Mouse (Mus musculus) spleen, adult 2 months (tissue): ENCODE results near the gene Mcrs1. TPM values are rescaled to one million over a fixed set of nuclear protein-coding genes. Genes with fewer than 3 reads are reported as not detected.

Experiments
- DNase-seq, 2 experiments: peaks; one replicate each; pipeline versions ENCODE4 v3.0.0 to v3.0.0-alpha.2; 2012 to 2021; ENCODE audit warnings: low spot score in 2 of 2, low read depth in 1 of 2
- H3K27ac ChIP-seq: fragments of 200-500 bp; 2 replicates; pipeline ENCODE4 v1.5.1; 2012; ENCODE audit warnings: low read length, inconsistent platforms; ENCODE audit not compliant: insufficient read depth
- H3K27me3 ChIP-seq: fragments of 200-500 bp; 2 replicates; pipeline ENCODE4 v1.6.1; 2012; ENCODE audit warnings: mild to moderate bottlenecking, moderate library complexity, low read length, inconsistent platforms; ENCODE audit not compliant: control insufficient read depth, insufficient read depth
- H3K36me3 ChIP-seq: fragments of 200-500 bp; 2 replicates; pipeline ENCODE4 v1.6.1; 2012; ENCODE audit warnings: mild to moderate bottlenecking, low read length, inconsistent platforms; ENCODE audit not compliant: control insufficient read depth, insufficient read depth
- H3K4me1 ChIP-seq: fragments of 200-500 bp; 2 replicates; pipeline ENCODE4 v1.6.1; 2011; ENCODE audit warnings: inconsistent platforms; ENCODE audit not compliant: control insufficient read depth, insufficient read depth, insufficient read length
- H3K4me3 ChIP-seq: fragments of 200-500 bp; 2 replicates; pipeline ENCODE4 v1.5.1; 2011; ENCODE audit warnings: mild to moderate bottlenecking, inconsistent platforms; ENCODE audit not compliant: insufficient read depth, insufficient read length; ENCODE audit errors: extremely low read depth
- CTCF ChIP-seq: fragments of 200-500 bp; IDR thresholded peaks from 2 replicates; pipeline ENCODE4 v1.5.1; 2011; ENCODE audit warnings: mild to moderate bottlenecking, inconsistent platforms; ENCODE audit not compliant: insufficient read depth, insufficient read length, insufficient replicate concordance; ENCODE audit errors: extremely low read depth
- POLR2A ChIP-seq: fragments of 200-500 bp; IDR thresholded peaks from 2 replicates; pipeline ENCODE4 v1.6.1; 2011; ENCODE audit warnings: low read depth, low read length, inconsistent platforms
- WGBS: fragments of 180-500 bp; shearing (Covaris S2); methylation state at CpG from one replicate; pipeline ENCODE4 v1.1.7; 2018; 5-methylcytosine and 5-hydroxymethylcytosine counted together
- polyA plus RNA-seq: library from polyadenylated mRNA; depleted of rRNA; stranded (reverse); fragments of >200 nt; gene quantifications from 2 replicates; pipeline ENCODE4 v1.2.3, GENCODE M21; 2012; rRNA removed

Mcrs1 gene
- polyA plus RNA-seq: 48.5 and 63.1 TPM in 2 replicates

DNA sequence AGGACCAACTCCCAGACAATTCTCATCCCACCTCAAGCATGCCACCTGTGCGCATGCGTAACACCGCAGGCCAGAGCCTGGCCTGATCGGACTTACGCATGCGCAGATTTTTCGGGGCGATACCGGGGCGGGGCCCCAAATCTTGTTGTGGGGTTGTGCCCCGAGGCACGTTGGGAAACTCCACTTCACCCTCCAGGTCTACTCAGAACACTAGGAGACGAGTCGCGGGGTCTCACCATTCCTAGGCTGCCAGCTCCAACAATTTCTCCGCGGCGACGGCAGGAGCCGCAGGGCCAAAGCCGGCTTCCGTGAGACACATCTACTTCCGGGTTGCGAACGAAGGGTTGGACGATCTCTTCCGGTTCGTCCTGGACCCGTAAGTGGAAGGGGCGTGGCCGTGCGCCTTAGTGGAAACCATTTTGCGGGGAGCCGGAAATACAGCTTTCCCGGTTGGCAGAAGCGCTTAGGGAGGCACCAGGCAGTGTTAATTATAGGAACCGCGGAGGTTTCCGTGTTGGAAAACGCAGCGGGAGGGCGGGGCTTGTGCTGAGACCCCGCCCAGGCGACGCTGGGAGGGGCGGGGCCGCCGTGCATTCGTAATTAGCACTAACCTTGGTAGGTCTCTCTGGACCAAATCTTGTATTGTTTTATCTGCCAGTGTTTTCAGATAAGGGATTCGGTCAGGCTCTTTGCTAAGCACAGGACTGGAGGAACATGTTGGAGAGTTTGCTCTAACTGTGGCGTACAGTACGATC lies at the start of gene Mcrs1:
TSS of gene Mcrs1 (minus strand) at position 336 of the 755 bp plus-strand sequence.
- Histone ChIP-seq H3K4me1 (peaks cover 8% of the 10 kb centered on the region; the same call in 1 of the 2 replicates), H3K27me3 (no peaks in the 10 kb centered on the region), H3K36me3 (peaks cover 14% of the 10 kb centered on the region), H3K27ac (peak within 1 kb of the TSS; percentile 95), H3K4me3 (peak within 1 kb of the TSS; percentile 93)
- WGBS: under 1% methylated on average over 52 of the region's 52 CpGs
- TF ChIP-seq CTCF (no peak), POLR2A (peak; percentile 13)
- DNase-seq: peak; percentile 93 to 98

DNA sequence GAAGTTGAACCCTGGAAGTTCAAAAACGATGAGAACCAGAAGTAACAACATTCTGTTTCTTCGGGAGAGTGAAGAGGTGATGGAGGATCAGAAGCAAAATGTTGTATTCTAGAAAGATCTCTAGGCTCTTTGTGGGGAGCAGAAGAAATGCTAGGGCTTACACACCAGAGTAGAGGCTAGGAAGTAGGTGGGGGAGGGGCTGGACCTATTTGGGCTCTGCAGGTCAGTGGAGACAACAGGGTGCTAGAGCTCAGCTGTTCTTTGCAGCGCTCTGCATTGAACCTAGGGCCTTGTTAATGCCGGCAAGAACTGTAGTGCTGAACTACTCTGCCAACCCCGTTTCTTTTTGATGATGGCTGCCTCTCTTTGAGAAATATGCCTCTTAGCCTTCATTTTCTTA lies 44.5 kb upstream of the Mcrs1 start:
- no peak overlapping the region for H3K27ac ChIP-seq
- H3K27me3 ChIP-seq: 0 out of 2 replicates have a peak, but pooled peaks cover 2% of the 10 kb centered on the region
- H3K36me3 ChIP-seq: no peaks in the 10 kb centered on the region
- no peaks in the 10 kb centered on the region; the same call in 1 of the 2 replicates for H3K4me1 ChIP-seq
- no peak for TF ChIP-seq CTCF
- TF ChIP-seq POLR2A: no peak
- 45% methylated on average over 5 of the region's 5 CpGs for WGBS
- H3K4me3 ChIP-seq: no peak overlapping the region
- DNase-seq: no peak

DNA sequence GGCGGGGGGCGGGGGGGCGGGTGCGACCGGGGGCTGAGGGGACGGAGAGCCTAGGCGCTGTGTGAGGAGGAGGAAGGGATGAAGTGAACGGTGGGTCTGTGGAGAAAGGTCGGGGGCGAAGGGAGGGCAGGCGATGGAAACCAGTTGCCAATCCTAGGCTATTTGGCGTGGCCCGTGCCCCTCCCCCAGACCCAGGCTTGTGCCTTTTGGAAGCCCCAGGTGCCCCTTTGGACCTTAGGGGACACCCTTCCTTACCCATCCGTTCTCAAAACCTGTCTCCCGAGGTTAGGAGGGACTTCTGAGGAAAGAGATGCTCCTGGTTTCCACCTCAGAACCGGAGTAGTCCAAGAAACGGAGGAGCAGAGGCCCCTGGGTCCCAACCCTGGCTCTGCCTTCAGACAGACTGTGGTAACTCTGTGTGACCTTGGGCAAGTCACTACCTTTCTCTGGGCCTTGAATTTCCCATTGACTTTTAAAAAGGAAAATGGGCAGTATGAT lies 43.8 kb upstream of the Mcrs1 start, which contains the start of gene Fam186b:
TSS of gene Fam186b (minus strand) at position 405 of the 498 bp plus-strand sequence.
- WGBS: 13% methylated on average over 14 of the region's 17 CpGs
- Histone ChIP-seq H3K27me3 (0 out of 2 replicates have a peak, but pooled peaks cover 2% of the 10 kb centered on the region), H3K36me3 (no peaks in the 10 kb centered on the region), H3K4me1 (no peaks in the 10 kb centered on the region; the same call in 1 of the 2 replicates), H3K4me3 (peak within 1 kb of the TSS; percentile 73), H3K27ac (no peak within 1 kb of the TSS)
- TF ChIP-seq CTCF (no peak), POLR2A (no peak)
- DNase-seq: no peak

DNA sequence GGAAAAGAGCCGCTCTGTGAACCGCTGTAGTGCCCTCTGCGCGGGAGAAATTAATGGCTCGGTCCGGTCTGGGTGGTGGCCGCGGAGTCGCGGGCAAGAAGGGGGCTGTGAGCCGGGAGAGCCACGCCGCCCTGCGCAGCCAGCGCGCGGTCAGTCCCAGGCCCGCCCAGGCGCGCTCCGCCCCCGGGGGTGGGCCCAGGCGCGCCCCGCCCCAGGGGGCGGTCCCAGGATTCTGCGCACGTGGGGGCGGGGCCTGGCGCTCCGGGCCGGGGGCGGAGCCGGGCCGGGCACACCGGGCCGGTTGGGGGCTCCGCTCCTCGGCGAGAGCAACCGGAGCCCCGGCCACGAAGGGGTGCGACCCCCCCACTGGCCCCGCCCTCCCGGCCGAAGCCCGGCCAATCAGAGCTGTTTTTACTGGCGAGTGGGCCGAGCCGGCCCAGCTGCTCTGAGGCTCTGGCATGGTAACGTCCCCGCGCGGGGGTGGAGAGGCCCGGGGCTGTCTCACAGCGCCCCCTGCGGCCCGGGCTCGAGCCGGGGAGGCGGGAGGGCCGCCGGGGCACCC lies 43.1 kb upstream of the Mcrs1 start, which contains the start of gene Prpf40b:
TSS of gene Prpf40b (plus strand) at position 275 of the 562 bp plus-strand sequence.
- Histone ChIP-seq H3K27me3 (0 out of 2 replicates have a peak, but pooled peaks cover 2% of the 10 kb centered on the region), H3K4me3 (peak within 1 kb of the TSS; percentile 73), H3K27ac (no peak within 1 kb of the TSS), H3K36me3 (no peaks in the 10 kb centered on the region), H3K4me1 (no peaks in the 10 kb centered on the region; the same call in 1 of the 2 replicates)
- DNase-seq: peak; percentile 63 to 83
- TF ChIP-seq POLR2A (no peak), CTCF (0 out of 2 replicates have a peak, but pooled peaks have one; percentile 24)
- under 1% methylated on average over 64 of the region's 64 CpGs for WGBS

DNA sequence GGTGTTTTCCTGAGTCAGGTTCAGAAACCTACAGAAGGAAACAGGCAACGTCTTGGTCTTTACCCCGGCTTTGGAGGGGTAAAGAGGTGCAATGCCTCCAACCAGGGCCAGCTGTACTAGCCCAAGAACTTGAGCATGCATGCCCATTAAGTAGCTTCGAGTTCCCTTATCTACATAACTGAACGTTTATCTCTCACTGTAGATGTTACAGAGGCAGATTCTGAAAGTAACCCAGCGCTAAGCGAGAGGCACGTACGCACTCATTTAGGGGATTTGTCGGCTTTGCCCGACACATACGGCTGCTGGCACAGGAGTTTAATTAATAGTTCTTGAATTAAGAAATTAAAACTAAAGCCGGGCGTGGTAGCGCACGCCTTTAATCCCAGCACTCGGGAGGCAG lies 42.5 kb upstream of the Mcrs1 start:
- WGBS: 2% methylated on average over 16 of the region's 16 CpGs

DNA sequence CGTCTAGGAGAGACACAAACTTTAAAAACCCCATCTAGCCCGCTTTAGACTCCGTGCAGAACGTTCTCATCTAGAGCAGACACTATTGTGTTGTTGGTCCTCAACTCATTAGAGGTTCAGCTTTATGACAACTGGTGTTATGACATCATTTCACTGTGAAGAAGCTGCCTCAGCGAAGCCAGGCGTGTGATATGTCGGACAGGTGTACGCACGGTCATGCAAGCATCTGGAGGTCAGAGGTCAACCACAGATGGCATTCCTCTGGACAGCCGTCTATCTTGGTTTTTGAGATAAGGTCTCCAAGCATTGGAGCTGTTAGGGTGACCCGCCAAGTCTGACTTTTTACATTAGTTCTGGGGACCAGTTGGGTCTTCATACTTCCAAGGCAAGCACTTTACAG lies 38.8 kb upstream of the Mcrs1 start:
- WGBS: 91% methylated on average over 11 of the region's 11 CpGs
- Histone ChIP-seq H3K27me3 (0 out of 2 replicates have a peak, but pooled peaks cover 2% of the 10 kb centered on the region), H3K36me3 (no peaks in the 10 kb centered on the region), H3K4me3 (no peak overlapping the region), H3K4me1 (no peaks in the 10 kb centered on the region; the same call in 1 of the 2 replicates), H3K27ac (no peak overlapping the region)
- TF ChIP-seq CTCF: no peak
- no peak for DNase-seq

More for the DNA sequence above, 42.5 kb upstream of the Mcrs1 start:
- TF ChIP-seq CTCF (no peak), POLR2A (no peak)
- no peak for DNase-seq
- no peaks in the 10 kb centered on the region for H3K36me3 ChIP-seq
- peak overlapping the region; percentile 73 for H3K4me3 ChIP-seq
- no peaks in the 10 kb centered on the region; the same call in 1 of the 2 replicates for H3K4me1 ChIP-seq
- H3K27me3 ChIP-seq: 0 out of 2 replicates have a peak, but pooled peaks cover 2% of the 10 kb centered on the region
- H3K27ac ChIP-seq: no peak overlapping the region
